Mouse (Mus musculus): Measurements from ENCODE around the gene Fras1. TPM values are rescaled to one million over a fixed set of nuclear protein-coding genes. Genes with fewer than 3 reads are reported as not detected.

Gene Fras1
- total and polyA plus RNA-seq, 3 experiments = 2.1 to 5.8 (median 5.4) TPM

GRCm38 (mm10) chr5:96584730-96585129 lies 211.0 kb downstream of the Fras1 start:
- Histone ChIP-seq H3K4me1 (ENCODE audit: control insufficient read depth in 1 of 2, insufficient read depth in 2 of 2) (no peaks in the 10 kb centered on the region), H3K27ac (ENCODE audit: insufficient read depth, low read depth) (no peak overlapping the region), H3K4me2 (ENCODE audit: insufficient read depth, low read depth, poor library complexity, severe bottlenecking) (no peak overlapping the region), H3K9me3 (replicated peaks; ENCODE audit: low read length) (no peaks in the 10 kb centered on the region), H3K36me3 (replicated peaks in 1 of 2; ENCODE audit: control insufficient read depth in 1 of 2, insufficient read depth in 1 of 2, low read length in 1 of 2) (peaks cover 0 to 16% of the 10 kb centered on the region in 2 experiments), H3K27me3 (replicated peaks) (no peaks in the 10 kb centered on the region), H3K79me2 (replicated peaks; ENCODE audit: control insufficient read depth, extremely low read depth, insufficient read depth, poor library complexity, severe bottlenecking) (no peaks in the 10 kb centered on the region), H3K4me3 (replicated peaks in 1 of 3; ENCODE audit: low read depth in 2 of 3, low read length in 2 of 3, poor library complexity in 1 of 3) (no peak overlapping the region), H3K9ac (ENCODE audit: insufficient read depth, low read depth) (no peak overlapping the region)
- in situ Hi-C loops (cut with MboI; ENCODE audit: low pct_ligation_motif_present, low pct_unique_long_range_greater_than_20kb, low sequenced_read_pairs) (no loop called here), dilution Hi-C loops (cut with MboI; ENCODE audit: extremely low pct_ligation_motif_present, extremely low pct_unique_long_range_greater_than_20kb, low sequenced_read_pairs) (no loop called here)
- DNase-seq (ENCODE audit: extremely low read depth) = no peak
- TF ChIP-seq ETS1 (conservative IDR thresholded peaks at IDR 0.05; ENCODE audit: low read depth, low read length) (no peak), BHLHE40 (IDR thresholded peaks at IDR 0.05; ENCODE audit: low read depth, low read length) (no peak), JUN (IDR thresholded peaks at IDR 0.05; ENCODE audit: insufficient read depth, low read depth, low read length) (no peak), NRF1 (IDR thresholded peaks at IDR 0.05; ENCODE audit: low read depth, low read length) (no peak)

- H3K36me3 ChIP-seq (replicated peaks in 1 of 2; ENCODE audit: control insufficient read depth in 1 of 2, insufficient read depth in 1 of 2, low read length in 1 of 2) = peaks cover 0 to 10% of the 10 kb centered on the region in 2 experiments
- no peak overlapping the region for H3K9ac ChIP-seq (ENCODE audit: insufficient read depth, low read depth)
- TF ChIP-seq CHD1 (IDR thresholded peaks at IDR 0.05; ENCODE audit: low read depth, low read length) (no peak), ETS1 (conservative IDR thresholded peaks at IDR 0.05; ENCODE audit: low read depth, low read length) (no peak), NRF1 (IDR thresholded peaks at IDR 0.05; ENCODE audit: low read depth, low read length) (no peak), IRF4 (IDR thresholded peaks at IDR 0.05; ENCODE audit: low read depth, low read length) (no peak), POLR2A (IDR thresholded peaks at IDR 0.05; ENCODE audit: low read depth, low read length) (no peak), MEF2A (IDR thresholded peaks at IDR 0.05; ENCODE audit: borderline replicate concordance, low read depth, low read length) (no peak), EP300 (IDR thresholded peaks at IDR 0.05; ENCODE audit: low read length) (no peak)
- no peak overlapping the region for H3K4me2 ChIP-seq (ENCODE audit: insufficient read depth, low read depth, poor library complexity, severe bottlenecking)
- no peaks in the 10 kb centered on the region for H3K79me2 ChIP-seq (replicated peaks; ENCODE audit: control insufficient read depth, extremely low read depth, insufficient read depth, poor library complexity, severe bottlenecking)
- no peak overlapping the region for H3K27ac ChIP-seq (ENCODE audit: insufficient read depth, low read depth)
- in situ Hi-C loops (cut with MboI; ENCODE audit: low pct_ligation_motif_present, low pct_unique_long_range_greater_than_20kb, low sequenced_read_pairs) (no loop called here), dilution Hi-C loops (cut with MboI; ENCODE audit: extremely low pct_ligation_motif_present, extremely low pct_unique_long_range_greater_than_20kb, low sequenced_read_pairs) (no loop called here)
- H3K27me3 ChIP-seq (replicated peaks) = no peaks in the 10 kb centered on the region
- H3K9me3 ChIP-seq (replicated peaks; ENCODE audit: low read length) = no peaks in the 10 kb centered on the region
- no peak overlapping the region for H3K4me3 ChIP-seq (replicated peaks in 1 of 3; ENCODE audit: low read depth in 2 of 3, low read length in 2 of 3, poor library complexity in 1 of 3)
- DNase-seq (ENCODE audit: extremely low read depth) = no peak
- peaks cover 4 to 10% of the 10 kb centered on the region in 2 experiments for H3K4me1 ChIP-seq (ENCODE audit: control insufficient read depth in 1 of 2, insufficient read depth in 2 of 2)
Observed at GRCm38 (mm10) chr5:96590621-96591020, 216.9 kb downstream of the Fras1 start.

- Histone ChIP-seq H3K27ac (ENCODE audit: insufficient read depth, low read depth) (no peak overlapping the region), H3K4me1 (ENCODE audit: control insufficient read depth in 1 of 2, insufficient read depth in 2 of 2) (peaks cover 12 to 21% of the 10 kb centered on the region in 2 experiments), H3K36me3 (replicated peaks in 1 of 2; ENCODE audit: control insufficient read depth in 1 of 2, insufficient read depth in 1 of 2, low read length in 1 of 2) (peaks cover 0 to 21% of the 10 kb centered on the region in 2 experiments), H3K4me2 (ENCODE audit: insufficient read depth, low read depth, poor library complexity, severe bottlenecking) (peak overlapping the region; percentile 69; the same call in 1 of the 2 replicates), H3K79me2 (replicated peaks; ENCODE audit: control insufficient read depth, extremely low read depth, insufficient read depth, poor library complexity, severe bottlenecking) (no peaks in the 10 kb centered on the region), H3K9me3 (replicated peaks; ENCODE audit: low read length) (no peaks in the 10 kb centered on the region), H3K9ac (ENCODE audit: insufficient read depth, low read depth) (peak overlapping the region; percentile 3; the same call in 1 of the 2 replicates), H3K27me3 (replicated peaks) (no peaks in the 10 kb centered on the region), H3K4me3 (replicated peaks in 1 of 3; ENCODE audit: low read depth in 2 of 3, low read length in 2 of 3, poor library complexity in 1 of 3) (no peak overlapping the region)
- dilution Hi-C loops (cut with MboI; ENCODE audit: extremely low pct_ligation_motif_present, extremely low pct_unique_long_range_greater_than_20kb, low sequenced_read_pairs) (no loop called here), in situ Hi-C loops (cut with MboI; ENCODE audit: low pct_ligation_motif_present, low pct_unique_long_range_greater_than_20kb, low sequenced_read_pairs) (no loop called here)
- DNase-seq (ENCODE audit: extremely low read depth) = peak; percentile 74
- TF ChIP-seq USF2 (conservative IDR thresholded peaks at IDR 0.05; ENCODE audit: low read depth, low read length) (no peak), ELF1 (IDR thresholded peaks at IDR 0.05; ENCODE audit: low read depth, low read length) (no peak), ZC3H11A (IDR thresholded peaks at IDR 0.05; ENCODE audit: low read depth, low read length) (no peak), IRF4 (IDR thresholded peaks at IDR 0.05; ENCODE audit: low read depth, low read length) (peak; percentile 28; the same call in 1 of the 2 replicates), ETS1 (conservative IDR thresholded peaks at IDR 0.05; ENCODE audit: low read depth, low read length) (no peak; the same call in 1 of the 2 replicates), KAT2A (IDR thresholded peaks at IDR 0.05; ENCODE audit: insufficient replicate concordance, low read length) (no peak), MEF2A (IDR thresholded peaks at IDR 0.05; ENCODE audit: borderline replicate concordance, low read depth, low read length) (peak; percentile 71; the same call in 1 of the 2 replicates), EP300 (IDR thresholded peaks at IDR 0.05; ENCODE audit: low read length) (0 out of 2 replicates have a peak, but pooled peaks have one; percentile 4), PAX5 (IDR thresholded peaks at IDR 0.05; ENCODE audit: low read length) (no peak)
Observed at GRCm38 (mm10) chr5:96595793-96596192, 222.0 kb downstream of the Fras1 start.
